24 mouse cellular contexts compared by ENCODE assay signal in the genomic region with DNA sequence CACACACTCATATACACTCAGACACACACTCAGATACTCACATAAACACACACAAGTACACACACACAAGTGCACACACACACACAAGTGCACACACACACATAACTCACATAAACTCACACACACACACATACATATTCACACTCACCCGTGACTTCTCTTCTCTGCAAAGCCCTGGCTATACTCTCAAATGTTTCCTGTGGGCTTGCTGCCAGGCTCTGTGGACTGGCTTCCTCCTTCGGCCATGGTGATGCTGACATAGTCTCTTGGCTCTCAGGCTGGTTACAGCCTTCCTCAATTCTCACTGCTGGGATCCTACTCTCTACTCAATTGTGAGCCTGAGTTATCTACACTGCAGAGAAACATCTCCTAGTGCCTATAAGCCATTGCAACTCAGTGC. TPM values are rescaled to one million over a fixed set of nuclear protein-coding genes. Genes with fewer than 3 reads are reported as not detected.
A peak's percentile ranks its signal among the peaks of the same experiment; 100 is the strongest.
DNase-seq lines count a peak whose midpoint lies in the region; ATAC-seq and TF ChIP-seq lines count a peak whose summit lies in the region.
"Had no signal": no experiment of that assay in that cellular context is flagged by ENCODE, and none has a peak within 500 bp of the region (broad histone marks: within the 10 kb centered on the region; RNA-seq: fewer than 3 reads in every experiment).

No protein-coding gene starts in this region.

- intact Hi-C loops in heart, postnatal 25 days (cut with DNase I), result no loop called here

- WGBS in lung, embryonic 14.5 days, result 46% methylated on average over 2 of the region's 2 CpGs

- H3K36me3 ChIP-seq in lung, embryonic 14.5 days (ENCODE audit: insufficient read depth), result no peaks in the 10 kb centered on the region
- H3K36me3 ChIP-seq: embryonic facial prominence, embryonic 15.5 days; heart, embryonic 15.5 days; hindbrain, embryonic 15.5 days; intestine, embryonic 15.5 days; liver, embryonic 15.5 days; midbrain, embryonic 15.5 days had no signal

- TF ChIP-seq CTCF in lung, embryonic 14.5 days (IDR thresholded peaks at IDR 0.05; ENCODE audit: low read depth), result no peak

- H3K27ac ChIP-seq in lung, embryonic 14.5 days (ENCODE audit: low read depth), result no peak overlapping the region
- H3K27ac ChIP-seq: embryonic facial prominence, embryonic 15.5 days; heart, embryonic 15.5 days; hindbrain, embryonic 15.5 days; intestine, embryonic 15.5 days; layer of hippocampus, adult 2 months; liver, embryonic 15.5 days; midbrain, embryonic 15.5 days had no signal

- H3K4me2 ChIP-seq in lung, embryonic 14.5 days, result no peak overlapping the region
- H3K4me2 ChIP-seq: embryonic facial prominence, embryonic 15.5 days; heart, embryonic 15.5 days; hindbrain, embryonic 15.5 days; intestine, embryonic 15.5 days; liver, embryonic 15.5 days; midbrain, embryonic 15.5 days had no signal

- H3K9ac ChIP-seq in lung, embryonic 14.5 days, result no peak overlapping the region
- H3K9ac ChIP-seq: embryonic facial prominence, embryonic 15.5 days; heart, embryonic 15.5 days; hindbrain, embryonic 15.5 days; intestine, embryonic 15.5 days; liver, embryonic 15.5 days; midbrain, embryonic 15.5 days had no signal

- H3K27me3 ChIP-seq in lung, embryonic 14.5 days (ENCODE audit: insufficient read depth, low read length), result no peaks in the 10 kb centered on the region
- H3K27me3 ChIP-seq: embryonic facial prominence, embryonic 15.5 days; heart, embryonic 15.5 days; hindbrain, embryonic 15.5 days; intestine, embryonic 15.5 days; liver, embryonic 15.5 days; megakaryocyte, embryonic 14.5 days; midbrain, embryonic 15.5 days had no signal

- peak; percentile 11 for DNase-seq in heart, adult 8-10 months (ENCODE audit: low spot score)
- DNase-seq in heart, postnatal 25 days (ENCODE audit: low spot score), result no peak
- DNase-seq in lung, embryonic 14.5 days, result peak; percentile 75
- no peak for DNase-seq in lung, postnatal 36 days
- peak; percentile 3 for DNase-seq in 416B (ENCODE audit: low read depth)
- no peak for DNase-seq in cerebellum, adult 8-10 months
- DNase-seq: adrenal gland, adult 8-10 months; cerebellum, postnatal 25 days; thymus, postnatal 14 days had no signal

- H3K9me3 ChIP-seq in lung, embryonic 14.5 days (ENCODE audit: low read depth, low read length), result peaks cover 3% of the 10 kb centered on the region; the same call in 1 of the 2 replicates
- H3K9me3 ChIP-seq: embryonic facial prominence, embryonic 15.5 days; heart, embryonic 15.5 days; hindbrain, embryonic 15.5 days; intestine, embryonic 15.5 days; liver, embryonic 15.5 days; midbrain, embryonic 15.5 days had no signal

- no peak for ATAC-seq in lung, embryonic 14.5 days (ENCODE audit: insufficient read depth)
- peak; percentile 47; the same call in 1 of the 2 replicates for ATAC-seq in common myeloid progenitor, adult 5-6 weeks (replicated peaks; ENCODE audit: low read depth, poor library complexity, severe bottlenecking)
- ATAC-seq in megakaryocyte, adult 5-6 weeks (ENCODE audit: poor library complexity, severe bottlenecking), result no peak
- ATAC-seq: forebrain, embryonic 16.5 days; intestine, embryonic 15.5 days; midbrain, embryonic 15.5 days; Patski had no signal

- no peak overlapping the region for H3K4me3 ChIP-seq in lung, embryonic 14.5 days (ENCODE audit: low read depth, low read length)
- H3K4me3 ChIP-seq: embryonic facial prominence, embryonic 15.5 days; heart, embryonic 15.5 days; hindbrain, embryonic 15.5 days; intestine, embryonic 15.5 days; layer of hippocampus, adult 2 months; liver, embryonic 15.5 days; megakaryocyte, embryonic 14.5 days; midbrain, embryonic 15.5 days had no signal

- H3K4me1 ChIP-seq in lung, embryonic 14.5 days (ENCODE audit: insufficient read depth), result no peaks in the 10 kb centered on the region
- H3K4me1 ChIP-seq: embryonic facial prominence, embryonic 15.5 days; heart, embryonic 15.5 days; hindbrain, embryonic 15.5 days; intestine, embryonic 15.5 days; liver, embryonic 15.5 days; megakaryocyte, embryonic 14.5 days; midbrain, embryonic 15.5 days had no signal

RNA-seq across cellular contexts. Expression of a gene that starts 38.7 kb away (rescaled TPM):
- total RNA-seq in heart, adult 8-10 months (2022), result not detected
- total RNA-seq in heart, postnatal 25 days (2021), result not detected
- polyA plus RNA-seq in lung, embryonic 14.5 days (2014; fragmentation: Nextera tagmentation; extraction: Ambion mirVana), result 0.07 and 0.08 TPM in 2 replicates
- not detected in 2 replicates for total RNA-seq in common myeloid progenitor, adult 5-6 weeks (2017)
- total RNA-seq in megakaryocyte, adult 5-6 weeks (2015), result not detected in 2 replicates
- not detected in 2 replicates for total RNA-seq in megakaryocyte, adult 5-6 weeks (2017)
- total RNA-seq: adrenal gland, adult 8-10 months; neutrophil, adult 5-6 weeks had no signal
- polyA plus RNA-seq: C2C12; embryonic facial prominence, embryonic 15.5 days; intestine, embryonic 15.5 days; liver, embryonic 15.5 days; Patski; small intestine, adult 2 months had no signal

Comparison
In these comparisons a context has a peak if more than half of its experiments do, and no peak if none do; other contexts are left out.
1. DNase-seq: peak in heart, adult 8-10 months (single experiment), lung, embryonic 14.5 days (single experiment) and 416B (single experiment); none in heart, postnatal 25 days (single experiment), lung, postnatal 36 days (single experiment) and cerebellum, adult 8-10 months (single experiment).